Mouse (Mus musculus) skeletal muscle tissue, adult 2 months (tissue): ENCODE measurements at regions not wholly inside any gene's neighbourhood (a gene's known extent, or its start where the extent isn't known, plus 50 kb on each side); places are given as distances from the start of the nearest gene placed in this dataset.

Experiments used
- DNase-seq: peaks from one replicate; pipeline ENCODE4 v3.0.0-alpha.2; 2012; ENCODE audit warnings: low read depth, low spot score

- no peak for DNase-seq
Observed at GRCm38 (mm10) chr1:121842381-121843075, 274.7 kb upstream of the Ddx18 start.

- DNase-seq, result no peak
Observed at GRCm38 (mm10) chr1:121833559-121833958, 265.8 kb upstream of the Ddx18 start.

- DNase-seq, result no peak
Observed at GRCm38 (mm10) chr1:121830242-121830641, 262.5 kb upstream of the Ddx18 start.

GRCm38 (mm10) chr1:121822950-121823349 is 255.2 kb upstream of the Ddx18 start:
- no peak for DNase-seq

- no peak for DNase-seq
Observed at GRCm38 (mm10) chr1:121803338-121803737, 235.5 kb upstream of the Ddx18 start.

- DNase-seq, result no peak
Observed at GRCm38 (mm10) chr1:121802476-121802875, 234.7 kb upstream of the Ddx18 start.

GRCm38 (mm10) chr1:121798502-121798901 is 230.7 kb upstream of the Ddx18 start:
- DNase-seq, result no peak

GRCm38 (mm10) chr1:121795024-121795786 is 227.4 kb upstream of the Ddx18 start:
- DNase-seq, result no peak

GRCm38 (mm10) chr1:121785631-121786030 is 217.8 kb upstream of the Ddx18 start:
- DNase-seq, result no peak

- DNase-seq, result no peak
Observed at GRCm38 (mm10) chr1:121773988-121774387, 206.2 kb upstream of the Ddx18 start.

- no peak for DNase-seq
Observed at GRCm38 (mm10) chr1:121771444-121771843, 203.7 kb upstream of the Ddx18 start.

GRCm38 (mm10) chr1:121770936-121771335 is 203.1 kb upstream of the Ddx18 start:
- DNase-seq, result no peak

GRCm38 (mm10) chr1:121760086-121760485 is 192.3 kb upstream of the Ddx18 start:
- no peak for DNase-seq

GRCm38 (mm10) chr1:121745181-121745580 is 177.4 kb upstream of the Ddx18 start:
- no peak for DNase-seq

- no peak for DNase-seq
Observed at GRCm38 (mm10) chr1:121735113-121735719, 167.4 kb upstream of the Ddx18 start.

- no peak for DNase-seq
Observed at GRCm38 (mm10) chr1:121734456-121735112, 166.8 kb upstream of the Ddx18 start.

GRCm38 (mm10) chr1:121709317-121709860 is 141.6 kb upstream of the Ddx18 start:
- DNase-seq, result no peak

- DNase-seq, result no peak
Observed at GRCm38 (mm10) chr1:121708301-121708700, 140.5 kb upstream of the Ddx18 start.

- DNase-seq, result no peak
Observed at GRCm38 (mm10) chr1:121701826-121702225, 134.0 kb upstream of the Ddx18 start.

- no peak for DNase-seq
Observed at GRCm38 (mm10) chr1:121653901-121654300, 86.1 kb upstream of the Ddx18 start.

GRCm38 (mm10) chr1:121650071-121650470 is 82.3 kb upstream of the Ddx18 start:
- no peak for DNase-seq

- DNase-seq, result peak; percentile 32
Observed at GRCm38 (mm10) chr1:121631466-121631865, 63.7 kb upstream of the Ddx18 start.
